16 mouse cellular contexts compared by ENCODE assay signal in genomic region chr1:187779589-187780178, GRCm38 (mm10).
DNase-seq lines count a peak whose midpoint lies in the region; ATAC-seq lines count a peak whose summit lies in the region.
"Had no signal": no experiment of that assay in that cellular context is flagged by ENCODE, and none has a peak within 500 bp of the region (broad histone marks: within the 10 kb centered on the region; RNA-seq: fewer than 3 reads in every experiment).

No protein-coding gene starts in this region.

- no peak overlapping the region for H3K4me3 ChIP-seq in forebrain, embryonic 14.5 days (ENCODE audit: low read depth, low read length)
- H3K4me3 ChIP-seq in forebrain, embryonic 11.5 days (ENCODE audit: low read depth, low read length), result no peak overlapping the region
- H3K4me3 ChIP-seq in neural tube, embryonic 15.5 days (replicated peaks), result no peak overlapping the region
- no peak overlapping the region for H3K4me3 ChIP-seq in limb, embryonic 11.5 days (ENCODE audit: low read depth, low read length)
- H3K4me3 ChIP-seq: heart, embryonic 15.5 days; hindbrain, embryonic 15.5 days; limb, embryonic 15.5 days had no signal

- H3K4me1 ChIP-seq in forebrain, embryonic 14.5 days (ENCODE audit: control insufficient read depth, insufficient read depth, low read length), result no peaks in the 10 kb centered on the region
- no peaks in the 10 kb centered on the region for H3K4me1 ChIP-seq in forebrain, embryonic 11.5 days (replicated peaks; ENCODE audit: control insufficient read depth, insufficient read depth, low read length)
- peaks cover 5% of the 10 kb centered on the region for H3K4me1 ChIP-seq in neural tube, embryonic 15.5 days
- peaks cover 5% of the 10 kb centered on the region; the same call in 1 of the 2 replicates for H3K4me1 ChIP-seq in limb, embryonic 11.5 days (ENCODE audit: control insufficient read depth, insufficient read depth, low read length)
- H3K4me1 ChIP-seq: heart, embryonic 15.5 days had no signal

- DNase-seq in forebrain, embryonic 14.5 days (ENCODE audit: low spot score), result peak; percentile 18
- no peak for DNase-seq in forebrain, embryonic 11.5 days (ENCODE audit: low spot score)
- DNase-seq in neural tube, embryonic 10.5 days (ENCODE audit: extremely low spot score, low spot score), result peak; percentile 15
- DNase-seq in limb, embryonic 11.5 days (ENCODE audit: low spot score), result peak; percentile 45
- DNase-seq in adipocyte (ENCODE audit: low spot score), result no peak
- no peak for DNase-seq in testis, postnatal 14 days (ENCODE audit: low spot score)
- DNase-seq in retina, postnatal 1 day, result no peak
- DNase-seq: cerebellum, adult 2 months; kidney, adult 9 months; liver, postnatal 0 days had no signal

- no peaks in the 10 kb centered on the region for H3K36me3 ChIP-seq in forebrain, embryonic 14.5 days (ENCODE audit: control insufficient read depth, insufficient read depth, low read length)
- no peaks in the 10 kb centered on the region for H3K36me3 ChIP-seq in forebrain, embryonic 11.5 days (ENCODE audit: control insufficient read depth, insufficient read depth, low read length)
- H3K36me3 ChIP-seq in neural tube, embryonic 15.5 days, result no peaks in the 10 kb centered on the region
- H3K36me3 ChIP-seq in limb, embryonic 11.5 days (ENCODE audit: control insufficient read depth, insufficient read depth, low read length), result no peaks in the 10 kb centered on the region
- H3K36me3 ChIP-seq: heart, embryonic 15.5 days; hindbrain, embryonic 15.5 days; limb, embryonic 15.5 days had no signal

- no peak overlapping the region for H3K27ac ChIP-seq in forebrain, embryonic 14.5 days (ENCODE audit: low read depth, low read length)
- no peak overlapping the region for H3K27ac ChIP-seq in forebrain, embryonic 11.5 days (ENCODE audit: low read depth, low read length)
- H3K27ac ChIP-seq in neural tube, embryonic 15.5 days (replicated peaks), result no peak overlapping the region
- no peak overlapping the region for H3K27ac ChIP-seq in limb, embryonic 11.5 days (replicated peaks; ENCODE audit: low read depth, low read length)
- H3K27ac ChIP-seq: heart, embryonic 15.5 days; hindbrain, embryonic 15.5 days; limb, embryonic 15.5 days; macrophage had no signal

- no peak for ATAC-seq in forebrain, embryonic 14.5 days
- no peak for ATAC-seq in forebrain, embryonic 11.5 days (replicated peaks; ENCODE audit: low FRiP score)
- ATAC-seq in neural tube, embryonic 15.5 days (ENCODE audit: low FRiP score), result no peak
- 0 out of 2 replicates have a peak, but pooled peaks have one; percentile 47 for ATAC-seq in limb, embryonic 11.5 days (ENCODE audit: insufficient number of reproducible peaks, low FRiP score, low TSS enrichment, low read depth)
- ATAC-seq: liver, postnatal 0 days; Patski had no signal

- H3K27me3 ChIP-seq in forebrain, embryonic 14.5 days (replicated peaks; ENCODE audit: control insufficient read depth, insufficient read depth, low read length), result no peaks in the 10 kb centered on the region
- no peaks in the 10 kb centered on the region for H3K27me3 ChIP-seq in forebrain, embryonic 11.5 days (ENCODE audit: control insufficient read depth, insufficient read depth, low read length)
- no peaks in the 10 kb centered on the region for H3K27me3 ChIP-seq in neural tube, embryonic 15.5 days (replicated peaks)
- no peaks in the 10 kb centered on the region for H3K27me3 ChIP-seq in limb, embryonic 11.5 days (ENCODE audit: control insufficient read depth, insufficient read depth, low read length)
- H3K27me3 ChIP-seq: heart, embryonic 15.5 days; hindbrain, embryonic 15.5 days; limb, embryonic 15.5 days; Patski had no signal

- H3K9ac ChIP-seq in forebrain, embryonic 14.5 days (ENCODE audit: low read length), result no peak overlapping the region
- H3K9ac ChIP-seq in forebrain, embryonic 11.5 days (ENCODE audit: low read length), result no peak overlapping the region
- H3K9ac ChIP-seq in neural tube, embryonic 15.5 days (replicated peaks), result no peak overlapping the region
- no peak overlapping the region for H3K9ac ChIP-seq in limb, embryonic 11.5 days (ENCODE audit: low read length)
- H3K9ac ChIP-seq: heart, embryonic 15.5 days; hindbrain, embryonic 15.5 days; limb, embryonic 15.5 days; liver, postnatal 0 days had no signal

- H3K9me3 ChIP-seq in forebrain, embryonic 14.5 days (replicated peaks; ENCODE audit: control insufficient read depth, low read length), result no peaks in the 10 kb centered on the region
- no peaks in the 10 kb centered on the region; the same call in 1 of the 2 replicates for H3K9me3 ChIP-seq in forebrain, embryonic 11.5 days (ENCODE audit: control insufficient read depth, low read length)
- no peaks in the 10 kb centered on the region for H3K9me3 ChIP-seq in neural tube, embryonic 15.5 days (replicated peaks)
- H3K9me3 ChIP-seq in limb, embryonic 11.5 days (ENCODE audit: control insufficient read depth, low read length), result no peaks in the 10 kb centered on the region
- H3K9me3 ChIP-seq: heart, embryonic 15.5 days; hindbrain, embryonic 15.5 days; limb, embryonic 15.5 days had no signal

- H3K4me2 ChIP-seq in forebrain, embryonic 14.5 days (ENCODE audit: low read length), result no peak overlapping the region
- H3K4me2 ChIP-seq in forebrain, embryonic 11.5 days (ENCODE audit: low read depth, low read length, severe bottlenecking), result no peak overlapping the region
- no peak overlapping the region for H3K4me2 ChIP-seq in neural tube, embryonic 15.5 days
- no peak overlapping the region for H3K4me2 ChIP-seq in limb, embryonic 11.5 days (ENCODE audit: low read depth, severe bottlenecking)
- H3K4me2 ChIP-seq: heart, embryonic 15.5 days; hindbrain, embryonic 15.5 days; limb, embryonic 15.5 days had no signal

- WGBS in forebrain, embryonic 14.5 days, result 73% methylated on average over 10 of the region's 10 CpGs
- WGBS in forebrain, embryonic 11.5 days, result 71% methylated on average over 10 of the region's 10 CpGs
- WGBS in neural tube, embryonic 15.5 days, result 27% methylated on average over 10 of the region's 10 CpGs
- 21% methylated on average over 10 of the region's 10 CpGs for WGBS in limb, embryonic 11.5 days

Comparison
In these comparisons a context has a peak if more than half of its experiments do, and no peak if none do; other contexts are left out.
1. DNase-seq: peak in forebrain, embryonic 14.5 days (single experiment), neural tube, embryonic 10.5 days (single experiment) and limb, embryonic 11.5 days (single experiment); none in forebrain, embryonic 11.5 days (single experiment), adipocyte (single experiment), testis, postnatal 14 days (single experiment) and retina, postnatal 1 day (single experiment).